Mouse (Mus musculus): ENCODE data around the gene Ntrk2.

DNA sequence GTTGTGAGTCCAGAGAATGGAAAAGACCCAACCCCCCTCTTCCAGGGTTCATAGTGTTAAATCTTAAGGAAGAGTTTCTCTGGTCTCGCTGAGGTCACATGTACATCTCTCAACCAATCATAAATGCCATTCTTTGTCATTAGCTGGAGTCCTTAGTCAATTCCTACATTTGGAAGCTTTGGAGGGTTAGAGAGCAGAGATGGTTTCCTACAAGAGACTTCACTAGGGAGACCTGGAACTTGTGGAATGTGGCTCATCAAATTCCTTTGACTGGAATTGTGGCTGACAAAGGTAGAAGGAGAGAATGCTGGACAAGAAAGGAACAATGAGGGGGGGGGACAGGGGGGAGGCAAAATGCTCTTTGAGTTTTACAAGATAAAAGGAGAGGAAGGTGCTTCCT, 30.5 kb downstream of the Ntrk2 start:
- no peak for TF ChIP-seq CTCF (IDR thresholded peaks at IDR 0.05; ENCODE audit: low read depth, low read length)
- TF ChIP-seq POLR2A (IDR thresholded peaks at IDR 0.05; ENCODE audit: extremely low read depth, insufficient read depth, low read length), result no peak
